Mouse (Mus musculus) CD8-positive naive resting alpha-beta T cell, adult 2 months (primary cell): Measurements from ENCODE around the gene Chd3.
"Not testable (repeated sequence)": the region's sequence is repeated elsewhere in the genome, so short reads cannot be mapped to it uniquely, and the experiment has no call there.

Experiments used
- DNase-seq, 2 experiments: peaks; one replicate each; pipeline ENCODE4 v3.0.0; 2022; ENCODE audit warnings: low read depth in 2 of 2, low spot score in 2 of 2

Chd3 gene

GRCm38 (mm10) chr11:69406867-69407723 is 37.9 kb upstream of the Chd3 start:
- DNase-seq = no peak

- DNase-seq = no peak
Observed at GRCm38 (mm10) chr11:69406282-69406681, 37.1 kb upstream of the Chd3 start.

- no peak for DNase-seq
Observed at GRCm38 (mm10) chr11:69405397-69406200, 36.4 kb upstream of the Chd3 start.

GRCm38 (mm10) chr11:69404595-69405396 is 35.6 kb upstream of the Chd3 start:
- DNase-seq = no peak

- no peak for DNase-seq
Observed at GRCm38 (mm10) chr11:69403691-69404594, 34.7 kb upstream of the Chd3 start.

GRCm38 (mm10) chr11:69401987-69402386 is 32.8 kb upstream of the Chd3 start:
- DNase-seq = no peak

- peak; percentile 84 to 85 for DNase-seq
Observed at GRCm38 (mm10) chr11:69401210-69401637, 32.0 kb upstream of the Chd3 start.

- DNase-seq = no peak
Observed at GRCm38 (mm10) chr11:69400083-69400850, 31.1 kb upstream of the Chd3 start.

GRCm38 (mm10) chr11:69399201-69400082 is 30.2 kb upstream of the Chd3 start:
- no peak for DNase-seq

- no peak for DNase-seq
Observed at GRCm38 (mm10) chr11:69398486-69399200, 29.4 kb upstream of the Chd3 start.

- DNase-seq = no peak
Observed at GRCm38 (mm10) chr11:69398059-69398458, 28.9 kb upstream of the Chd3 start, which contains the start of gene Tmem88. Gene Tmem88 (minus strand): TSS chr11:69398234.

GRCm38 (mm10) chr11:69397581-69398057 is 28.4 kb upstream of the Chd3 start:
- no peak for DNase-seq

GRCm38 (mm10) chr11:69396772-69397171 is 27.6 kb upstream of the Chd3 start:
- DNase-seq = no peak

- peak; percentile 95 to 96 for DNase-seq
Observed at GRCm38 (mm10) chr11:69395634-69396373, 26.6 kb upstream of the Chd3 start.

GRCm38 (mm10) chr11:69395235-69395633 is 26.0 kb upstream of the Chd3 start, which contains the start of the genes Naa38 and Cyb5d1:
Gene Naa38 (plus strand): TSS chr11:69395487.
Gene Cyb5d1 (minus strand): TSS chr11:69395631.
- peak; percentile 82 to 84 for DNase-seq

- not testable (repeated sequence) for DNase-seq
Observed at GRCm38 (mm10) chr11:69394591-69395167, 25.5 kb upstream of the Chd3 start.
